Mouse (Mus musculus) neural tube, embryonic 13.5 days (tissue): ENCODE measurements at regions not wholly inside any gene's neighbourhood (a gene's known extent, or its start where the extent isn't known, plus 50 kb on each side); places are given as distances from the start of the nearest gene placed in this dataset.

Source experiments
- ATAC-seq: fragments of 200-750 bp; cut with Nextera tagmentation; 2 replicates; pipeline ENCODE4 v1.8.0; 2017; ENCODE audit warnings: low read depth, mild to moderate bottlenecking, moderate TSS enrichment, moderate library complexity
- H3K27ac ChIP-seq: fragments of 300-500 bp; sonication (generic); replicated peaks from 2 replicates; pipeline ENCODE4 v1.5.1; 2015; ENCODE audit warnings: moderate library complexity, mild to moderate bottlenecking, inconsistent platforms
- H3K27me3 ChIP-seq: fragments of 300-500 bp; sonication (generic); 2 replicates; pipeline ENCODE4 v1.6.1; 2015; ENCODE audit warnings: mild to moderate bottlenecking, inconsistent platforms
- H3K36me3 ChIP-seq: fragments of 300-500 bp; sonication (generic); 2 replicates; pipeline ENCODE4 v1.6.1; 2015; ENCODE audit warnings: mild to moderate bottlenecking, inconsistent platforms
- H3K4me1 ChIP-seq: fragments of 300-500 bp; sonication (generic); replicated peaks from 2 replicates; pipeline ENCODE4 v1.6.1; 2015; ENCODE audit warnings: inconsistent platforms
- H3K4me2 ChIP-seq: fragments of 300-500 bp; sonication (generic); 2 replicates; pipeline ENCODE4 v1.6.1; 2015; ENCODE audit warnings: inconsistent platforms, mild to moderate bottlenecking, moderate library complexity
- H3K4me3 ChIP-seq: fragments of 300-500 bp; sonication (generic); 2 replicates; pipeline ENCODE4 v1.5.1; 2015; ENCODE audit warnings: mild to moderate bottlenecking, inconsistent platforms
- H3K9ac ChIP-seq: fragments of 300-500 bp; sonication (generic); 2 replicates; pipeline ENCODE4 v1.6.1; 2015; ENCODE audit warnings: moderate library complexity, mild to moderate bottlenecking, inconsistent platforms
- H3K9me3 ChIP-seq: fragments of 300-500 bp; sonication (generic); 2 replicates; pipeline ENCODE4 v1.6.1; 2016; ENCODE audit warnings: inconsistent platforms
- WGBS: fragments of 180-500 bp; shearing (Covaris S2); methylation state at CpG from one replicate; pipeline ENCODE4 v1.1.7; 2015; 5-methylcytosine and 5-hydroxymethylcytosine counted together

DNA sequence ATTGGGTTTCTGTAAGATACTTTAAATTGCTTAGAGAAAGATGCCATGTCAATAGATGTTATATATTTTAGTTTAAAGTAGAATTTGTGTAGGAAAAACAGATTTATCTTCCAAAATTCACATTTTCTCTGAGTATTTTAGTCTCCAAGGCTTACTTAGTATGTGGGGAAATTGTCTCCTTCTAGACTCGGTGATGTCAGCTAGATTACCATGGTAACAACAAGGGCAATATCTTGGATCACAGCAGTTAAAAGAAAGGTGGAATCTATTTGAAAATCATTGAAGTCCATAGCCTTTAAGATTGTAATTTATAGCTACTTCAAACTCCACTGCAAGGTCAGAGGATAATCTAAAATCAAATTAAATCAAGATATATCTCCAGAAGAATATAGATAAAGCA lies 83.2 kb upstream of the Rgs4 start:
- Histone ChIP-seq H3K27me3 (no peaks in the 10 kb centered on the region), H3K36me3 (no peaks in the 10 kb centered on the region), H3K9me3 (no peaks in the 10 kb centered on the region), H3K9ac (no peak overlapping the region), H3K4me2 (no peak overlapping the region), H3K4me1 (peaks cover 3% of the 10 kb centered on the region; the same call in 1 of the 2 replicates), H3K4me3 (no peak overlapping the region), H3K27ac (no peak overlapping the region)
- no peak for ATAC-seq
- WGBS, result 36% methylated on average over 1 of the region's 1 CpGs

DNA sequence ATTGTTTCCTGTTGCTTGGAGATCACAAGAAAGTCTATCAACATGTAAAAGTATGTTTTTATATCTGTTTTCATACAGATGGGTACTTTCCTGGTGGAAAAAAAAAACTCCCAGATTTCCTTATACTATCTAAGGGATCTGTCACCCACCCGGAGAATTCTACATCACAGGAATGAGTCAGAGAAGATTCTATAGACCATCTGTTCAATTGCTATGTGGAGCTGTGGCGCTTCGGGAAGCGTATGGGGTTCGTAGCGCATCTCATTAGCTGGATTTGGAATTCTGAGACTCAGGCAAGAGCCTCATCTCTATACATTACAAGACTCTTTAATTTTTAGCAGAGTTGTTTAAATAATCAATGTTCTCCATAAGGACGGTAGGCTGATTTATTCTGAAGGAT lies 74.6 kb upstream of the Rgs4 start:
- Histone ChIP-seq H3K4me2 (no peak overlapping the region), H3K27me3 (no peaks in the 10 kb centered on the region), H3K9ac (no peak overlapping the region), H3K27ac (no peak overlapping the region), H3K36me3 (no peaks in the 10 kb centered on the region), H3K4me1 (no peaks in the 10 kb centered on the region), H3K9me3 (no peaks in the 10 kb centered on the region), H3K4me3 (no peak overlapping the region)
- ATAC-seq, result no peak
- WGBS, result 76% methylated on average over 7 of the region's 7 CpGs

DNA sequence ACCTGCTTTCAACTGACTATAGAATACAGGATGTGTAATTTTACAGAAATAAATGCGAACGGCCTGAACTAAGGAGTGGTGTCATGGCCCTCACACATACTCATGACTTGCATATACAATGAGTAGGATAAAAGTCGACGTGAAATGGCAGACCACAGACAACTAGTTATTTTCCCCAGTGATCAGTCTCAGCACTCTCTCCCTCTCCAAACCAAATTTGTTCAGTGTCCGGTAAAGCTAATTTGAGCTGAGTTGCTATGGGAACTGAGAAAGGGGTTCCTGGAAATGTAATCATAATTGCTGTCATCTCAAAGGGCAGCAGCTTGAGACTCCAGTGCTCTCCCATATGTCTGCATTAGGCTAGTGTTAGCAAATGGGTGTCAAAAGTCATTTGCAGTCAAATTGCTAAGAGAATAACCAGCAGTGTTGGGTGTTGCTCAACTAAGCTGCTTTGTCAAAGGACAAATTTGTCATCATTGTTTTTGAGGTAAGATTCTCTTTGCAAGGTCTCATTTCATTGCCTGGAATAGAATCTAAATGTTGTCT lies 72.0 kb upstream of the Rgs4 start:
- WGBS, result 70% methylated on average over 5 of the region's 5 CpGs
- Histone ChIP-seq H3K4me3 (no peak overlapping the region), H3K27me3 (no peaks in the 10 kb centered on the region), H3K27ac (no peak overlapping the region), H3K9me3 (no peaks in the 10 kb centered on the region), H3K36me3 (no peaks in the 10 kb centered on the region), H3K4me1 (no peaks in the 10 kb centered on the region), H3K9ac (no peak overlapping the region), H3K4me2 (no peak overlapping the region)
- no peak for ATAC-seq

DNA sequence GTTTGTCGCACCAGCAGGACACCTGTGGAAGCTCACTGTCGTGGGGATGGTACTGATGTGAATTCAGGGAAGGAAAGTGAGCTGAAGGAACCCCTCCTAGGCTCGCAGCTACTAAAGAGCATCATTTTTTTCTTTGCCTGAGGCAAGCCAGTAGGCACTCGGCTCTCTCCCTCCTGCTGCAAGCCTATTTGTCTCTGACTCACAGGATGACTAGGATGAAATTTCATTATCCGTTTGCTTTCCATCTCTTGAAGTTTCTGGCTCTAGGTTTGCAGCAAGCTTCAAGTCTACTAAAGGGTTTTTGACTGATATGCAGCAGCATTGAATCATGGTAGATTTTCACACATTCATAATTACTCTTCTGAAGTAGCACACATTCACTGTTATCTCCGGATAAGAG lies 69.5 kb upstream of the Rgs4 start:
- Histone ChIP-seq H3K27ac (no peak overlapping the region), H3K36me3 (no peaks in the 10 kb centered on the region), H3K27me3 (no peaks in the 10 kb centered on the region), H3K4me1 (peaks cover 15% of the 10 kb centered on the region; the same call in 1 of the 2 replicates), H3K9ac (no peak overlapping the region), H3K4me2 (no peak overlapping the region), H3K4me3 (no peak overlapping the region), H3K9me3 (no peaks in the 10 kb centered on the region)
- WGBS, result 62% methylated on average over 6 of the region's 6 CpGs
- no peak for ATAC-seq

DNA sequence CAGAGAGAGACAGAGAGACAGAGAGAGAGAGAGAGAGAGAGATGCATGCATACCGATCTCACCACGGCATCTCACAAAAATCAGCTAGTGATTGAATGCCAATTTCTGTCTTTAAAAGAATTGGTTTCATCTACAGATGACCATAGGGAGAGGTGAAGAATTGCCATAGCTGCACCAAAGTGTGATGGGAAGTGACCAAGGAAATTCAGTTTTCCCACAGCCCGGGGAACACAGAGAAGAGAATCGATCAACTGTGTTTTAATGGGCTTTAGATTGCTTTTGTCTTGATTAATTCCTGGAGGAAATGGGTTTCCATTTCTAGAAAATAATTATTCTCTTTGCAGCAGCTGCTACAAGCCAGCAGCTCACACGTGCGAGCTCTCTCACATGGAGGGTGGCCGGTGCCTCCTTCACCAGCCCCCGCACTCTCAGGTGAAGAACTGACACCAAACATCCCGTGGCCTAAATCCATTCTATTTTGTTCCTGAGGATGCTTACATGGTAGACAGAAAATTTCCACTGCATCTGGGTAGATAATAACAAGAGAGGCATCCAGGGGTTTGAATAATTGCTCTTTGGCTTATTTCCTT lies 65.2 kb upstream of the Rgs4 start:
- Histone ChIP-seq H3K4me3 (no peak overlapping the region), H3K9ac (no peak overlapping the region), H3K9me3 (no peaks in the 10 kb centered on the region), H3K4me2 (peak overlapping the region; percentile 20; the same call in 1 of the 2 replicates), H3K36me3 (no peaks in the 10 kb centered on the region), H3K27ac (peak overlapping the region; percentile 83), H3K27me3 (no peaks in the 10 kb centered on the region), H3K4me1 (peaks cover 15% of the 10 kb centered on the region; the same call in 1 of the 2 replicates)
- peak; percentile 77; the same call in 1 of the 2 replicates for ATAC-seq
- WGBS, result 46% methylated on average over 9 of the region's 9 CpGs

DNA sequence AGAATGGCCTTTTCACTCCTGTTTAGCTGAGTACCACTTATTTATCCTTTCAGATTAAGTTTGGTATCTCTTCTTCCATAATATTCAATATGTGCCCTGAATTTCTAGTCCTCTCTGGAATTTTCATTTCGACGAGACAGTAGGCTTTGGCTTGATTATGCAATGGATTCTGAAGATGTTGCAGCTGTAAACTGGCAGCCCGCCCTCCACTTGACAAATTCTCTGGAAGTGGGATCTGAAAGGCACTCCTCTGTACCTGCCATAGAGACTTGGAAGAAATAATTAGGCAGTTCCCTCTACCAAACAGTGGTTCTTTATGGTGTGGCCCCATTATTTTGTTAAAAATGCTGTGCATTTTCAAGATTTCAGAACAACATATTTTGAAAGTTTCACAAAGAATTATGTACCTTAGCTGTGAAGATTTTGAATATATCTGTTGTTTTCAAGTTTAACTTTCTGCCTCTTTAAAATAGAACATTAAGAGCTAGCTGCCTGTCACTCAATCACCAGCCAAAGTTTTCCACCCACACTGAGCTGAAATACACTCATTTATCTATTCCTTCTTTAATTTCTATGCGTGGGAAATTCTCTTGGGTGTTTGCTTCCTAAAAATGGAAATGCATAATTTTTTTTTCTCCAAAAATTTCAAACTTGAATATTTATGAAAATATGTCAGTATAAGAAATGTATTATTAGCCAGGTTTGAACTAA lies 56.1 kb upstream of the Rgs4 start:
- no peak for ATAC-seq
- no peaks in the 10 kb centered on the region for H3K4me1 ChIP-seq
- no peak overlapping the region for H3K9ac ChIP-seq
- H3K27ac ChIP-seq, result no peak overlapping the region
- H3K9me3 ChIP-seq, result no peaks in the 10 kb centered on the region
- WGBS, result 90% methylated on average over 4 of the region's 4 CpGs
- no peaks in the 10 kb centered on the region for H3K27me3 ChIP-seq
- H3K4me3 ChIP-seq, result no peak overlapping the region
- no peaks in the 10 kb centered on the region for H3K36me3 ChIP-seq
- H3K4me2 ChIP-seq, result no peak overlapping the region

DNA sequence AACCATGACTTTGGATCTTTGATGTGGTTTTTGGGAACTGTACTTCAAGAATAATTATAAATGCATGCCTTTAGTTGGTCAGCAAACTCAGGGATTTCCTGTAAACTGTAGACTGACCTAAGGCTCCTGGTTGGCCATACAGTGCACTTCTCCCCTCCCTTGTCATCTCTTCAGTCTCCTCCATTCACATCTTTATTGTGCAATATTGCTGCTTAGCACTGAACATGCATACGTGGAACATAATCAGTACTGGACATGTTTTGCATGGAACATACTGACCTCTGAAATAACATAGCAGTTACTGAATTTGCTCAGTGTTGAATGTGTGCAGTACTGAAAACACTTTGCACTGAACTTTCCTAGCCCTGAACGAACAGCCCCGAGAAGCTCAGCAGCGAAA lies 55.4 kb upstream of the Rgs4 start:
- no peak overlapping the region for H3K27ac ChIP-seq
- no peak for ATAC-seq
- no peaks in the 10 kb centered on the region for H3K4me1 ChIP-seq
- 94% methylated on average over 4 of the region's 4 CpGs for WGBS
- H3K36me3 ChIP-seq, result no peaks in the 10 kb centered on the region
- no peaks in the 10 kb centered on the region for H3K9me3 ChIP-seq
- no peak overlapping the region for H3K9ac ChIP-seq
- H3K4me3 ChIP-seq, result no peak overlapping the region
- H3K27me3 ChIP-seq, result no peaks in the 10 kb centered on the region
- no peak overlapping the region for H3K4me2 ChIP-seq

DNA sequence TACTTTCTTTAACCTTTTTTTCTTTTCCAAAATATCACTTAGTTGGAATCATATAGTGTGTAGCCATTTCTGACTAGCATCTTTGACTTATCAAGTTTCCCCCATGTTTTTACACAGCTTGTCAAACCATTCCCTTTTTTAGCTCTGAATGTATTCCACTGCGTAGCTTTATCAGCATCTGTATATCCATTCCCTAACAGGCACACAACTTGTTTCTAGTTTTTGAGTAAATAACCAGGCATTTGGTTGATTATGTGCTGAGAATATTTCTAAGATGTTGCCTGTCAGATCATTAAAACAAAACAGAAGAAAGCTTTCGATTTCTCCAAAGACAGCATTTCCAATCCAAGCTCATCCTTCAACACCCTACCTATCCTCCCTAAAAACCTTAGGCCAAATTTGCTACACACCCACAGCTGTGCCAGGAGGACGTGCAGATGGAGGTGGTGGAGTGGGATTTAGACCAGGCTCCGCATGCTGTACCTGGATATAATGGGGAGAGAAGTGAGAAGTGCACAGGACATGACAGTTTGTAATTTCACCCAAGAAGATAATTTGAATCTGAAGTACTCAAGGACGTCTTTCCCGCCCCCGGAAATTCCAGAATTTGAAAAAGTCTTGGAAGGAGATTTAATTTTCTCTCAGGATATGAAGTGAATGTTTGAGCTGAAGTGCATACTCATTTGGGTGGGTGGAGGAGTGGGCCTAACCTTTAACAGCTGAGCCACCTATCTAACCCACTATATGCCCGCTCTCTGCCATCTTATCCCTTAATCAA lies 54.8 kb upstream of the Rgs4 start:
- no peaks in the 10 kb centered on the region for H3K9me3 ChIP-seq
- ATAC-seq, result no peak
- H3K27ac ChIP-seq, result no peak overlapping the region
- WGBS, result 87% methylated on average over 8 of the region's 8 CpGs
- H3K9ac ChIP-seq, result no peak overlapping the region
- H3K36me3 ChIP-seq, result no peaks in the 10 kb centered on the region
- H3K27me3 ChIP-seq, result no peaks in the 10 kb centered on the region
- H3K4me1 ChIP-seq, result no peaks in the 10 kb centered on the region
- H3K4me3 ChIP-seq, result no peak overlapping the region
- no peak overlapping the region for H3K4me2 ChIP-seq
